Comparison of ENCODE assay signal across 8 mouse cellular contexts in the genomic region with DNA sequence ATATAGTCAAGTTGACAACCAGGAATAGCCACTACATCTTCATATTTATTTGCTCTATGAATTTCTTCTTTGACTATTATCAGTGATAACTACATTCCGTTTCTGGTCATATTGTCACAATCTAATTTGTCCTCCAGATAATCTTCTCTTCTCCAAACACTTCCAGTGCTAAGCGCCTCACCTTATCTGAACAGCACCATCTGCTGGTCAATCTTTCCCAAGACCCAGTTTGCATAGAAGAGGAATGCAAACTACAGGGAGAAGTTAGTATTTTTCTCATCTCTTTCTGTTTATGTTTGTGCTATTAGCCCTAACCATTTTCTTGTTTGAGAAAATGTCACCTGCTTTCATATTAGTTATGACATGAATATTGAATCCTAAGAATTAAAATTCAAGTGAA.
DNase-seq lines count a peak whose midpoint lies in the region; ATAC-seq and TF ChIP-seq lines count a peak whose summit lies in the region.

No protein-coding gene starts in this region.

- H3K36me3 ChIP-seq in hindbrain, embryonic 11.5 days (ENCODE audit: control insufficient read depth, insufficient read depth, low read length), result no peaks in the 10 kb centered on the region
- H3K36me3 ChIP-seq in hindbrain, embryonic 13.5 days, result no peaks in the 10 kb centered on the region
- H3K36me3 ChIP-seq in heart, embryonic 11.5 days (ENCODE audit: control insufficient read depth, insufficient read depth, low read length), result no peaks in the 10 kb centered on the region

- TF ChIP-seq CTCF in cortical plate, adult 2 months (IDR thresholded peaks at IDR 0.05; ENCODE audit: extremely low read depth, insufficient read depth, low read length), result peak; percentile 39; the same call in 1 of the 2 replicates

- no peaks in the 10 kb centered on the region for H3K27me3 ChIP-seq in hindbrain, embryonic 11.5 days (ENCODE audit: control insufficient read depth, insufficient read depth, low read length)
- no peaks in the 10 kb centered on the region for H3K27me3 ChIP-seq in hindbrain, embryonic 13.5 days
- no peaks in the 10 kb centered on the region for H3K27me3 ChIP-seq in heart, embryonic 11.5 days (ENCODE audit: control insufficient read depth, insufficient read depth, low read length)

- TF ChIP-seq POLR2A in cortical plate, adult 2 months (IDR thresholded peaks at IDR 0.05; ENCODE audit: extremely low read depth, insufficient read depth, low read length), result no peak

- H3K27ac ChIP-seq in hindbrain, embryonic 11.5 days (ENCODE audit: low read depth, low read length), result no peak overlapping the region
- no peak overlapping the region for H3K27ac ChIP-seq in hindbrain, embryonic 13.5 days
- no peak overlapping the region for H3K27ac ChIP-seq in cortical plate, adult 2 months (ENCODE audit: insufficient read depth, low read length)
- H3K27ac ChIP-seq in heart, embryonic 11.5 days (ENCODE audit: low read depth, low read length), result no peak overlapping the region

- DNase-seq in hindbrain, embryonic 11.5 days (ENCODE audit: low spot score), result peak; percentile 55
- peak; percentile 21 to 41 for DNase-seq in right cerebral cortex, adult 2 months (ENCODE audit: low spot score in 2 of 2)
- DNase-seq in right cerebral cortex, postnatal 36 days (ENCODE audit: low spot score in 2 of 2), result no peak
- peak; percentile 13 for DNase-seq in retina, postnatal 7 days (ENCODE audit: low read depth, low spot score)
- no peak for DNase-seq in c-Kit-positive CD71-positive TER-119-positive erythroid progenitor cells, embryonic 14.5 days (ENCODE audit: low spot score)

- H3K4me1 ChIP-seq in hindbrain, embryonic 11.5 days (replicated peaks; ENCODE audit: control insufficient read depth, insufficient read depth, low read length), result no peaks in the 10 kb centered on the region
- H3K4me1 ChIP-seq in hindbrain, embryonic 13.5 days (replicated peaks), result no peaks in the 10 kb centered on the region
- no peaks in the 10 kb centered on the region for H3K4me1 ChIP-seq in cortical plate, adult 2 months (ENCODE audit: control insufficient read depth, insufficient read depth, low read length)
- H3K4me1 ChIP-seq in heart, embryonic 11.5 days (ENCODE audit: control insufficient read depth, insufficient read depth, low read length), result no peaks in the 10 kb centered on the region

- no peaks in the 10 kb centered on the region for H3K9me3 ChIP-seq in hindbrain, embryonic 11.5 days (ENCODE audit: control insufficient read depth, low read length)
- H3K9me3 ChIP-seq in hindbrain, embryonic 13.5 days, result no peaks in the 10 kb centered on the region
- no peaks in the 10 kb centered on the region for H3K9me3 ChIP-seq in heart, embryonic 11.5 days (replicated peaks; ENCODE audit: control insufficient read depth, low read length)

- no peak overlapping the region for H3K4me3 ChIP-seq in hindbrain, embryonic 11.5 days (ENCODE audit: low read depth, low read length)
- no peak overlapping the region for H3K4me3 ChIP-seq in hindbrain, embryonic 13.5 days
- H3K4me3 ChIP-seq in cortical plate, adult 2 months (ENCODE audit: insufficient read depth, low read length), result no peak overlapping the region
- H3K4me3 ChIP-seq in heart, embryonic 11.5 days (ENCODE audit: low read depth, low read length), result no peak overlapping the region

- 46% methylated on average over 2 of the region's 2 CpGs for WGBS in hindbrain, embryonic 11.5 days
- 41% methylated on average over 2 of the region's 2 CpGs for WGBS in hindbrain, embryonic 13.5 days
- WGBS in heart, embryonic 11.5 days (ENCODE audit: insufficient replicate concordance), result 29% methylated on average over 2 of the region's 2 CpGs

- no peak overlapping the region for H3K4me2 ChIP-seq in hindbrain, embryonic 11.5 days (replicated peaks; ENCODE audit: low read depth, low read length)
- H3K4me2 ChIP-seq in hindbrain, embryonic 13.5 days, result no peak overlapping the region
- H3K4me2 ChIP-seq in heart, embryonic 11.5 days, result no peak overlapping the region

- H3K9ac ChIP-seq in hindbrain, embryonic 11.5 days (ENCODE audit: low read depth, low read length), result no peak overlapping the region
- no peak overlapping the region for H3K9ac ChIP-seq in hindbrain, embryonic 13.5 days
- no peak overlapping the region for H3K9ac ChIP-seq in heart, embryonic 11.5 days (ENCODE audit: low read depth, low read length)

- no peak for ATAC-seq in hindbrain, embryonic 11.5 days (ENCODE audit: low FRiP score)
- no peak for ATAC-seq in hindbrain, embryonic 13.5 days (ENCODE audit: low FRiP score)
- no peak for ATAC-seq in heart, embryonic 11.5 days (replicated peaks; ENCODE audit: insufficient number of reproducible peaks, low FRiP score, low TSS enrichment)

Comparison
In these comparisons a context has a peak if more than half of its experiments do, and no peak if none do; other contexts are left out.
1. DNase-seq: peak in hindbrain, embryonic 11.5 days (single experiment), right cerebral cortex, adult 2 months (2 of 2) and retina, postnatal 7 days (single experiment); none in right cerebral cortex, postnatal 36 days (0 of 2) and c-Kit-positive CD71-positive TER-119-positive erythroid progenitor cells, embryonic 14.5 days (single experiment).